Mouse (Mus musculus) heart, adult 2 months (tissue): ENCODE results near the gene Atoh7.

Experiments
- CTCF ChIP-seq: fragments of 200-600 bp; IDR thresholded peaks from 2 replicates; pipeline ENCODE4 v1.8.1; 2022; ENCODE audit warnings: antibody characterized with exemption, mild to moderate bottlenecking, moderate library complexity
- EP300 ChIP-seq: fragments of 200-500 bp; IDR thresholded peaks from 2 replicates; pipeline ENCODE4 v1.6.1; 2011; ENCODE audit warnings: low read depth, low read length, control low read depth; ENCODE audit not compliant: insufficient read depth
- POLR2A ChIP-seq: fragments of 200-500 bp; IDR thresholded peaks from 2 replicates; pipeline ENCODE4 v1.6.1; 2011; ENCODE audit warnings: mild to moderate bottlenecking, low read depth, low read length, control low read depth; ENCODE audit not compliant: insufficient read depth

- no peak for TF ChIP-seq CTCF
- no peak for TF ChIP-seq POLR2A
- no peak for TF ChIP-seq EP300
Observed at GRCm38 (mm10) chr10:63059862-63060261, 39.6 kb upstream of the Atoh7 start, which contains the start of gene Pbld1.
